Mouse (Mus musculus) G1E (cell line): ENCODE results near the gene Gpr39.

Experiments
- CTCF ChIP-seq: IDR thresholded peaks from 2 replicates; pipeline ENCODE4 v1.5.1; 2012; ENCODE audit warnings: low read depth, low read length, inconsistent platforms, mixed read lengths
- GATA1 ChIP-seq: IDR thresholded peaks from 2 replicates; pipeline ENCODE4 v1.6.1; 2012; ENCODE audit warnings: borderline replicate concordance, low read length, inconsistent platforms, mixed read lengths
- POLR2AphosphoS5 ChIP-seq: IDR thresholded peaks from 2 replicates; pipeline ENCODE4 v1.6.1; 2012; ENCODE audit warnings: low read depth, low read length, inconsistent platforms; ENCODE audit not compliant: insufficient replicate concordance
- TAL1 ChIP-seq: conservative IDR thresholded peaks from 2 replicates; pipeline ENCODE4 v1.6.1; 2012; ENCODE audit warnings: low read depth, low read length, inconsistent platforms, mixed read lengths

DNA sequence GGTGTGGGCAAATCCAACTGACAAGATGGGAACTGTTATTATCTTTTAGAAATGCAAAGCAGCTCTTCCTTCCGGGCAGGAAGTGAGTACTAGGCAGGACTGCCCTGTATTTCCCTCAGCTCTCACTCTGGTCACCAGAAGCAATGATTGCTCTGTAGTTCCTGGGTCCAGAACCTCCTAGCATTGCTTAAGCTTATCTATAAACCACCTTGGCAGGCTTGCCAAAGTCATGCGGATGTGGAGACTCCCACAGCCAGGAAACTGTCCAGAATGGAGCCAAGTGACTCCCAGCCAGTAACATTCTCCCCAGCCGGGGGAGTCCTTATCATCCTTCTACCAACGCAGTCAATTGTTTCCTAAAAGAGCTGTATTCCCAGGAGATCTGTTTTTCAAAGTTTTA lies 13.7 kb upstream of the Gpr39 start:
- TF ChIP-seq CTCF = no peak
- no peak for TF ChIP-seq GATA1
- TF ChIP-seq POLR2AphosphoS5 = no peak
- no peak for TF ChIP-seq TAL1
